In genomic region chr7:4526341-4527301, GRCm38 (mm10) we compare ENCODE assay signal across 8 mouse cellular contexts. TPM values are rescaled to one million over a fixed set of nuclear protein-coding genes. Genes with fewer than 3 reads are reported as not detected.
A peak's percentile ranks its signal among the peaks of the same experiment; 100 is the strongest.
DNase-seq lines count a peak whose midpoint lies in the region; ATAC-seq and TF ChIP-seq lines count a peak whose summit lies in the region.

No protein-coding gene starts in this region.

- peak overlapping the region; percentile 22; the same call in 1 of the 2 replicates for H3K9ac ChIP-seq in CH12.LX (ENCODE audit: insufficient read depth, low read depth)
- H3K9ac ChIP-seq in heart, embryonic 15.5 days, result peak overlapping the region; percentile 47; the same call in 1 of the 2 replicates
- peak overlapping the region; percentile 44 for H3K9ac ChIP-seq in neural tube, embryonic 14.5 days (replicated peaks; ENCODE audit: low read depth, low read length)

- H3K79me2 ChIP-seq in CH12.LX (replicated peaks; ENCODE audit: control insufficient read depth, extremely low read depth, insufficient read depth, poor library complexity, severe bottlenecking), result no peaks in the 10 kb centered on the region

- peaks cover 1% of the 10 kb centered on the region for H3K27me3 ChIP-seq in CH12.LX (replicated peaks)
- H3K27me3 ChIP-seq in heart, embryonic 15.5 days, result no peaks in the 10 kb centered on the region
- H3K27me3 ChIP-seq in neural tube, embryonic 14.5 days (ENCODE audit: control insufficient read depth, insufficient read depth, low read length), result no peaks in the 10 kb centered on the region

- in situ Hi-C loops in CH12.LX (cut with MboI; ENCODE audit: low pct_ligation_motif_present, low pct_unique_long_range_greater_than_20kb, low sequenced_read_pairs), result loop anchor here (5.0 kb wide), 1 partner anchor 49 kb away; no protein-coding TSS in a partner anchor

- H3K4me2 ChIP-seq in CH12.LX (ENCODE audit: insufficient read depth, low read depth, poor library complexity, severe bottlenecking), result peak overlapping the region; percentile 40; the same call in 1 of the 2 replicates
- H3K4me2 ChIP-seq in heart, embryonic 15.5 days, result peak overlapping the region; percentile 70
- peak overlapping the region; percentile 52 for H3K4me2 ChIP-seq in neural tube, embryonic 14.5 days (ENCODE audit: low read depth, low read length)

- 20% methylated on average over 40 of the region's 40 CpGs for WGBS in heart, embryonic 15.5 days
- 28% methylated on average over 40 of the region's 40 CpGs for WGBS in neural tube, embryonic 14.5 days

- dilution Hi-C loops in CH12.LX (cut with MboI; ENCODE audit: extremely low pct_ligation_motif_present, extremely low pct_unique_long_range_greater_than_20kb, low sequenced_read_pairs), result no loop called here

- peak; percentile 82 for TF ChIP-seq RAD21 in CH12.LX (IDR thresholded peaks at IDR 0.05; ENCODE audit: low read depth, low read length)

- 0 out of 2 replicates have a peak overlapping the region, but pooled peaks have one; percentile 1 for H3K27ac ChIP-seq in CH12.LX (ENCODE audit: insufficient read depth, low read depth)
- peak overlapping the region; percentile 38 for H3K27ac ChIP-seq in heart, embryonic 15.5 days
- peak overlapping the region; percentile 29; the same call in 1 of the 2 replicates for H3K27ac ChIP-seq in neural tube, embryonic 14.5 days (ENCODE audit: low read depth, low read length)

- peak; percentile 50; the same call in 1 of the 2 replicates for TF ChIP-seq POLR2A in CH12.LX (IDR thresholded peaks at IDR 0.05; ENCODE audit: low read depth, low read length)

- peak; percentile 88 for DNase-seq in CH12.LX (ENCODE audit: extremely low read depth)
- DNase-seq in c-Kit-positive CD71-negative TER-119-negative erythroid progenitor cells, embryonic 14.5 days (ENCODE audit: low read depth), result peak; percentile 84
- peak; percentile 85 for DNase-seq in fibroblast of lung, adult 2 months (ENCODE audit: low read depth)
- DNase-seq in kidney, postnatal 14 days, result peak; percentile 79
- DNase-seq in lung, adult 18-20 months, result peak; percentile 79 to 80
- DNase-seq in thymus, adult 18-20 months, result peak; percentile 60 to 62

- peaks cover 7 to 12% of the 10 kb centered on the region in 2 experiments for H3K4me1 ChIP-seq in CH12.LX (ENCODE audit: control insufficient read depth in 1 of 2, insufficient read depth in 2 of 2)
- peaks cover 29% of the 10 kb centered on the region for H3K4me1 ChIP-seq in heart, embryonic 15.5 days (replicated peaks)
- H3K4me1 ChIP-seq in neural tube, embryonic 14.5 days (ENCODE audit: control insufficient read depth, insufficient read depth, low read length), result peaks cover 5% of the 10 kb centered on the region; the same call in 1 of the 2 replicates

- H3K36me3 ChIP-seq in CH12.LX (replicated peaks in 1 of 2; ENCODE audit: control insufficient read depth in 1 of 2, insufficient read depth in 1 of 2, low read length in 1 of 2), result no peaks in the 10 kb centered on the region
- no peaks in the 10 kb centered on the region for H3K36me3 ChIP-seq in heart, embryonic 15.5 days
- no peaks in the 10 kb centered on the region for H3K36me3 ChIP-seq in neural tube, embryonic 14.5 days (ENCODE audit: control insufficient read depth, insufficient read depth, low read length)

- peak; percentile 75 for ATAC-seq in heart, embryonic 15.5 days (replicated peaks; ENCODE audit: insufficient number of reproducible peaks, insufficient read depth, low FRiP score, low read depth)
- ATAC-seq in neural tube, embryonic 14.5 days (ENCODE audit: low read depth), result peak; percentile 96

- H3K4me3 ChIP-seq in CH12.LX (replicated peaks in 1 of 3; ENCODE audit: low read depth in 2 of 3, low read length in 2 of 3, poor library complexity in 1 of 3), result peak overlapping the region; percentile 30 to 56 (median 52)
- peak overlapping the region; percentile 45 for H3K4me3 ChIP-seq in heart, embryonic 15.5 days
- peak overlapping the region; percentile 24 for H3K4me3 ChIP-seq in neural tube, embryonic 14.5 days (ENCODE audit: low read depth, low read length)

- TF ChIP-seq EP300 in CH12.LX (IDR thresholded peaks at IDR 0.05; ENCODE audit: low read length), result no peak

- no peaks in the 10 kb centered on the region for H3K9me3 ChIP-seq in CH12.LX (replicated peaks; ENCODE audit: low read length)
- H3K9me3 ChIP-seq in heart, embryonic 15.5 days (replicated peaks), result no peaks in the 10 kb centered on the region
- H3K9me3 ChIP-seq in neural tube, embryonic 14.5 days (ENCODE audit: control insufficient read depth, low read length), result no peaks in the 10 kb centered on the region

- TF ChIP-seq CTCF in CH12.LX (conservative IDR thresholded peaks at IDR 0.05 in 1 of 2, IDR thresholded peaks at IDR 0.05 in 1 of 2; ENCODE audit: low read depth in 2 of 2, low read length in 2 of 2), result peak in 1 of 2 experiments; percentile 82; a peak in 3 of 4 replicates

TF ChIP-seq in CH12.LX, 34 proteins besides CTCF, POLR2A, EP300 and RAD21:
- peak; percentile 30; the same call in 1 of the 2 replicates for TF ChIP-seq MXI1 (IDR thresholded peaks at IDR 0.05; ENCODE audit: low read depth, low read length)
- no peak for TF ChIP-seq ZKSCAN1 (IDR thresholded peaks at IDR 0.05; ENCODE audit: borderline replicate concordance, low read depth, low read length)
- TF ChIP-seq MYC (IDR thresholded peaks at IDR 0.05; ENCODE audit: low read depth, low read length), result 0 out of 2 replicates have a peak, but pooled peaks have one; percentile 39
- TF ChIP-seq MAX (IDR thresholded peaks at IDR 0.05; ENCODE audit: low read length), result peak; percentile 47; the same call in 1 of the 2 replicates
- peak; percentile 59 for TF ChIP-seq SMC3 (IDR thresholded peaks at IDR 0.05; ENCODE audit: low read depth, low read length)
- TF ChIP-seq NELFE (IDR thresholded peaks at IDR 0.05; ENCODE audit: low read depth, low read length), result no peak

RNA-seq across cellular contexts. Expression of gene Tnni3, which starts 2.6 kb away (rescaled TPM):
- total RNA-seq in CH12.LX (2012; rRNA removed) (0.51 and 0.59 TPM in 2 replicates), CH12.LX (2014; rRNA removed) (0.64 TPM in 1 of 2 replicates, not detected in the other)
- polyA plus RNA-seq in CH12.LX (2012; ENCODE audit: insufficient read length, low read depth), result 1.6 and 2.0 TPM in 2 replicates
- polyA plus RNA-seq in heart, embryonic 15.5 days (2015; fragmentation: Nextera tagmentation; extraction: Ambion mirVana), result 2,753 and 3,427 TPM in 2 replicates
- 0.84 and 2.0 TPM in 2 replicates for polyA plus RNA-seq in neural tube, embryonic 14.5 days (2014; fragmentation: Nextera tagmentation; extraction: Ambion mirVana)

RNA-seq across cellular contexts. Expression of gene Dnaaf3, which starts 5.6 kb away (rescaled TPM):
- total RNA-seq in CH12.LX (2012; rRNA removed) (0.46 and 0.59 TPM in 2 replicates), CH12.LX (2014; rRNA removed) (0.16 TPM in 1 of 2 replicates, not detected in the other)
- 0.83 and 1.1 TPM in 2 replicates for polyA plus RNA-seq in CH12.LX (2012; ENCODE audit: insufficient read length, low read depth)
- polyA plus RNA-seq in heart, embryonic 15.5 days (2015; fragmentation: Nextera tagmentation; extraction: Ambion mirVana), result 0.96 and 1.2 TPM in 2 replicates
- 0.66 and 0.91 TPM in 2 replicates for polyA plus RNA-seq in neural tube, embryonic 14.5 days (2014; fragmentation: Nextera tagmentation; extraction: Ambion mirVana)

RNA-seq across cellular contexts. Expression of gene Tnnt1, which starts 10.4 kb away (rescaled TPM):
- 0.25 and 0.30 TPM in 2 replicates for total RNA-seq in CH12.LX (2012; rRNA removed)
- 0.53 TPM in 1 of 2 replicates, not detected in the other for total RNA-seq in CH12.LX (2014; rRNA removed)
- polyA plus RNA-seq in CH12.LX (2012; ENCODE audit: insufficient read length, low read depth), result 0.36 and 0.76 TPM in 2 replicates
- 255 and 278 TPM in 2 replicates for polyA plus RNA-seq in heart, embryonic 15.5 days (2015; fragmentation: Nextera tagmentation; extraction: Ambion mirVana)
- 2.8 and 4.9 TPM in 2 replicates for polyA plus RNA-seq in neural tube, embryonic 14.5 days (2014; fragmentation: Nextera tagmentation; extraction: Ambion mirVana)

RNA-seq across cellular contexts. Expression of gene Syt5, which starts 20.7 kb away (rescaled TPM):
- total RNA-seq in CH12.LX (2012; rRNA removed) (0.34 and 0.68 TPM in 2 replicates), CH12.LX (2014; rRNA removed) (0.20 and 0.30 TPM in 2 replicates)
- 0.30 and 0.46 TPM in 2 replicates for polyA plus RNA-seq in CH12.LX (2012; ENCODE audit: insufficient read length, low read depth)
- 1.3 and 2.0 TPM in 2 replicates for polyA plus RNA-seq in heart, embryonic 15.5 days (2015; fragmentation: Nextera tagmentation; extraction: Ambion mirVana)
- 71.5 and 79.9 TPM in 2 replicates for polyA plus RNA-seq in neural tube, embryonic 14.5 days (2014; fragmentation: Nextera tagmentation; extraction: Ambion mirVana)

RNA-seq across cellular contexts. Expression of gene Ppp1r12c, which starts 25.1 kb away (rescaled TPM):
- total RNA-seq in CH12.LX (2012; rRNA removed) (55.8 and 60.5 TPM in 2 replicates), CH12.LX (2014; rRNA removed) (71.0 and 78.1 TPM in 2 replicates)
- polyA plus RNA-seq in CH12.LX (2012; ENCODE audit: insufficient read length, low read depth), result 103 and 112 TPM in 2 replicates
- polyA plus RNA-seq in heart, embryonic 15.5 days (2015; fragmentation: Nextera tagmentation; extraction: Ambion mirVana), result 32.5 and 43.7 TPM in 2 replicates
- 48.6 and 52.4 TPM in 2 replicates for polyA plus RNA-seq in neural tube, embryonic 14.5 days (2014; fragmentation: Nextera tagmentation; extraction: Ambion mirVana)

Comparison
In these comparisons a context has a peak if more than half of its experiments do, and no peak if none do; other contexts are left out.
1. Peak in every context shown above with its lines: DNase-seq, ATAC-seq, H3K4me3 ChIP-seq and H3K27ac ChIP-seq.
2. RNA of gene Tnni3, which starts 2.6 kb away (polyA plus RNA-seq): 2,753 to 3,427 TPM in heart, embryonic 15.5 days; 1.6 to 2.0 TPM in CH12.LX and 0.84 to 2.0 TPM in neural tube, embryonic 14.5 days; every median in the first group is over 100 times any median in the second.
3. RNA of gene Tnnt1, which starts 10.4 kb away (polyA plus RNA-seq): 255 to 278 TPM in heart, embryonic 15.5 days; 2.8 to 4.9 TPM in neural tube, embryonic 14.5 days and 0.36 to 0.76 TPM in CH12.LX; every median in the first group is over 10 times any median in the second.